Mouse (Mus musculus) neural tube, postnatal 0 days (tissue): Measurements from ENCODE around the gene Spz1. TPM values are rescaled to one million over a fixed set of nuclear protein-coding genes. Genes with fewer than 3 reads are reported as not detected.

ENCODE experiments used
- polyA plus RNA-seq: library from polyadenylated mRNA; unstranded; fragments of >200 nt; fragmentation: Nextera tagmentation; extraction: Ambion mirVana; gene quantifications from 2 replicates; pipeline ENCODE4 v1.2.1, GENCODE M21; 2015

The Spz1 gene
- polyA plus RNA-seq, result not detected in 2 replicates

GRCm38 (mm10) chr13:92576072-92576471, at the start of gene Spz1:
Gene Spz1 (minus strand): TSS chr13:92576172.

DNA sequence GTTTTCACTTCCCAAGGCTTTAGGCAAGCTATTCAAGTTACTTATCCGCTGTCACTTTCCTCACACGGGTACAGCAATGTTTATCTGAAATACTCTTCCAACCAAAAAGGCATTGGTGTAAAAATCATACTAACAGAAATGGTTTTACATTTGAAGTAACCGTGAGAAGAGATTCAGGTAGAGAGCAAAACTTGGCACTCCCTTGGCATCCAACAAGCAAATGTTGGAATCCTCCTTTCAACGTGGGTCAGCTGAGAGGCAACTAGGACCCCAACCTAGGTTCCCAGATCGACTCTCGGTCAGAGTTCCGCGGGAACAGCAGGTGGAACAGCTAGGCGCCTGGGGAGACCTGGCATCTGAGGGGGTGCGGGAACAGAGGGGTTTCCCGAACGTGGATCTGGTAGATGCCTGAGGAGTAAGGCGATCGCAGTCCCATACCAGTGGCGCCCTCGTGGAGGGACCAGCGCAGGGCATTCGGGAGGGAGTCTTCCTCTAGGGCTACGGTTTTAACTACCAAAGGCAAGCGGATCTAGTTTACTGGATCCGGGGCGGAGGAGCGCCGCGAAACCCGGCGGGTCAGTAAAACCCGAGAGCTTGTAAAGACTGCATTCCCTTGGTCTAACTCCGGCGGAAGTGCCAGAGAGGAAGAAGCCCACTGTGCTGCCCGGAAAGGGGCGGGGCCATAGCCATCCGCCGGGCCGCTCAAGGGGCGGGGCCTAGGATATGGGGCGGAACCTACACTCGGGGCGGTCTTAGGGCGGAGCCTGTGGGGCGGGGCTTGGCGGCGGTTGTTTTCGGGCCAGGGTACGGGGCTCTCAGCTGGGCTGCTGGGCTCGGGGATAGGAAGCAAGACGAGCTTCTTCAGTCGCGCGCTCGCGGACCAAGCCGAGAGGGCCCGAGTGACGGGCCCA, 34.6 kb upstream of the Spz1 start, which contains the start of gene Serinc5:
Serinc5 (plus strand) TSS at position 781 of the 911 bp plus-strand sequence.

GRCm38 (mm10) chr13:92530721-92531211, 45.2 kb downstream of the Spz1 start, which contains the start of gene Zfyve16:
Gene Zfyve16 (minus strand): TSS chr13:92530868.

Other genes with a start within 250 kb of the Spz1 start
- gene Dhfr, start 221.4 kb downstream of the Spz1 start, polyA plus RNA-seq, result 2.7 and 3.3 TPM in 2 replicates
- gene Msh3, start 221.2 kb downstream of the Spz1 start, polyA plus RNA-seq, result 17.7 and 18.1 TPM in 2 replicates
- 6.9 and 8.3 TPM in 2 replicates for gene Ankrd34b, start 150.3 kb downstream of the Spz1 start, polyA plus RNA-seq
- 0.25 and 0.43 TPM in 2 replicates for gene Fam151b, start 92.2 kb downstream of the Spz1 start, polyA plus RNA-seq
- 6.6 and 7.6 TPM in 2 replicates for gene Zfyve16, start 45.3 kb downstream of the Spz1 start, polyA plus RNA-seq
- 13.4 and 13.8 TPM in 2 replicates for gene Serinc5, start 34.9 kb upstream of the Spz1 start, polyA plus RNA-seq
- 1.1 and 1.2 TPM in 2 replicates for gene Thbs4, start 218.6 kb upstream of the Spz1 start, polyA plus RNA-seq